Mouse (Mus musculus): ENCODE results near the gene Atp6v1a.

The Atp6v1a gene

DNA sequence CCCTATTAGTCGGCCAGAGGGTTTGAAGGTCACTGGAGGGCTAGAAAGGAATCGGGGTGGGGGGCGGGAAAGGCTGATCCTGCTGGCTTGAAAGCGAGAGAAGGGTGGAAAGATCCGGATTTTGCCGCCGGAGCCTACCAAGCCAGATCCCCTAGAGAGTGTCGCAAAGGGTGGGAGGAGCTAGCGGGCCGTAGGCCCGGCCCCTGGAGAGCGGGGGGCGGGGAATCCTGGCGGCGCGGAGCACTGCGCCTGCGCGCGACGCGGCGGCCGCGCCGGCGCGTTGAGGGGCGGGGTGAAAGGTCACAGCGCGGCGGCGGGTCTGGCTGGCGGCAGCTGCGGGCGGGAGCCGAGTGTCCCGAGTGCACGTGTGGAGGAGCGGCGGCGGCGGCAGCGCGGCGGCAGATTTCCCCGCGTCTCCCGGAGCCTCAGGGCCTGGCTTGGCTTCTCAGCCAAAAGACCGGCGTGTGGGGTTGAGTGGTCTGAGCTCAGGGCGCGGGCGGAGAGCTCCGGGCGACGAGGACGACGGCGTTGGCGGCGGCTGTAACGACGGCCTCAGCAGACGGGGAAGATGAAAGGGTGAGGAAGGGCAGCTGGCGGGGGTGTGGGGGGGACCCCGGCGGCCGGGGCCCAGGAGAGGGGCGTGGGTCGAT, at the start of gene Atp6v1a, which contains the start of gene Naa50:
Gene Atp6v1a (minus strand): TSS at position 170 of the 650 bp plus-strand sequence.
Gene Naa50 (plus strand): TSS at position 295 of the 650 bp plus-strand sequence.
- peak; percentile 96 for DNase-seq

DNA sequence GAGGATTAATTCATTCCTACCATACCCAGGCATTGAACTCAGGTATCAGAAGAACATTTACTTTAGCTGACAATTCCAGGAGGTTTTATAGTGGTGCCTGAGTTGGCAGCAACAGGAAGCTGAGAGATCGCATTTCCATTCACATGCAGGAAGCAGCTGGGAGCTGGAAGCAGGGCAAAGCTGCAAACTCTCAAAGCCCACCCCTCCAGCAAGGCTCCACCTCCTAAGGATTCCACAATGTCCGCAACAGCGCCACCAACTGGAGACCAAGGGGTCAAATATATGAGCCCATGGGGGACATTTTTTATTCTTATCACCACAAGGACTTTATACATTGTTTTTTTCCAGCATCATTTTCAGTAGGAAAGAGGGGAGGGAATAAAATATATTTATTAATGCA, 49.3 kb upstream of the Atp6v1a start:
- no peak for DNase-seq

DNA sequence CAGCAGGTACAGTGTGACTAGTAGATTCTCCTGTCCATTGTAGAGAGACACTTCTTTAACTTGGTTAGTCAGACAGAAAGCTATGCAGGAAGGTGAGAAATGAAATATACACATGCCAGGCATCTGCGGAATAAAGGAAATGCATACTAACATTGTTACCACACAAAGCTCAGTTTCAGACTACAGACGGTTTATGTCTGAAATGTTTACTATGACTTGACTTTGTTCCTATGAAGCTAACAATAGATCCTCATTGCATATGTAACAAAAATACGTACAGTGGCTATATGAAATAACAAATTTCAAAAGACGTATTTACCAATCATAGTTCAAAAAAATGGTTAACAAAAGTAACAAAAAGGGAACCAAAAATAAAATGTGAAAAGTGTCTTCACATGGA, 47.7 kb upstream of the Atp6v1a start:
- DNase-seq = no peak

DNA sequence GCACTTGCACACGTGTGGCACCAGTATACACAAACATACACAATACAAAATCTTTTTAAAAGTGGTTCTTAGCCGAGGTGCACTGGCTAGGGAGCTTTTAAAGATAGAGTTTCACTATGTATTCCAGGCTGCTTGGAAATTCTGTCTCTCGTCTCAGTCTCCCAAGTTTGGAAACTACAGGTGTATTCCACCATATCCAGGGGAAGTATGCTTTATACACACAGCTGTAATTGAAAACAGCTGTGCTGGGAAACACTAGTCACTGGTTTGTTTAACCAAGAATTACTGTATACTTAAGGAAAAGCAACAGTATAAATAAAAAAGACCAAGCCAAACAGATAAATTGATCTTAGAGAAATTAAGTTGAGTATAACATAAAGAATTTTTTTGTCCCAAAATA, 45.3 kb upstream of the Atp6v1a start:
- DNase-seq = no peak

DNA sequence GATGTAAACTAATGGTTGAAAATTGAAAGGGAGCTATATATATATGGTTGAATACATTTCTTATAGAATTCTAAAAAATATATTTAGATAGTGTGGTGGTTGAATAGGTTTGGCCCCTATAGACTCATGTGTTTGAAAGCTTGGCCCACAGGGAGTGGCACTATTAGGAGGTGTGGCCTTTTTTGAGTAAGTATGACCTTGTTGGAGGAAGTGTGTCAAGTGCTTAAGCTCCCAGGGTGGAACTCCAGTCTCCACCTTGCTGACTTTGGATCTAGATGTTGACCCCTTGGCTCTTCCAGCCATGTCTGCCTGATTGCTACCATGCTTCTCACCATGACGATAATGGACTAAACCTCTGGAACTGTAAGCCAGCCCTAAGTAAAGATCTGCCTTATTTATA, 43.1 kb upstream of the Atp6v1a start:
- DNase-seq = no peak

DNA sequence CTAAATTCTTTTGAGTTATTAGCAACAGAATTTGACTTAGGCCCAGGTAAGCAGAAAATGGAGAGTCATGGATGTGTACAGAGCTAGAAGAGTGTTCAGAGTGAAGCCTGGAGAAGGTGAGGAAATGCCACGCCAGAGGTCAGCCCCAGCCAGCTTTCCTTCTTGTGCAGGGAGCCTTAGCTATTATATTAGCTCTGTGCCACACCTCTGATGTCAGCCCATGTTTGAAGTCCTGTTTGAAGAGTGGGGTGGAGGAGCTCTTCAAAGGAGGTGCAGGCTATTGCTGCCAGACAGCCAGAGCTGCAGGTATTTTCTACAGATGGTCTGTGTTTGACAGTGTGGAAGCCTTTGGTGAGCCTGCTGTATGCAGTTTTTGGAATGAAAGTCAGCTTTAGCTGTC, 39.0 kb upstream of the Atp6v1a start:
- DNase-seq = no peak

DNA sequence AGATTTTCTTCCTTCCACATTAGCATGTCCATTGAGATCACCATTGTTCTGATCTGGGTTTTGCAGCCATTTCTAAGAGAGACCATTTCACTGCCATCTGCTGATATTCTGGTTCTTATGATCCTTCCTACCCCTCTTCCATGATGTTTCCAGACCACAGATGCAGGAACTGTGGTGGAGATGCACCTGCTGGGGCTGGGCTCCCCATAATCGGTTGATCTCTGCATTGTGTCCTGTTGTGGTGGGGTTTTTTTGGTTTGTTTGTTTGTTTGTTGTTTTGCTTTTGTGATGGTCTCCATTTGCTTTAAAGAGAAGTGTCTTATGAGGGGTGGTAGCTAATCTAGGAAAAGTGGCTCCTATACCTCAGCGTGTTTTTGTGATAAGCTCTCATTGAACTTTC, 37.0 kb upstream of the Atp6v1a start:
- DNase-seq = no peak

DNA sequence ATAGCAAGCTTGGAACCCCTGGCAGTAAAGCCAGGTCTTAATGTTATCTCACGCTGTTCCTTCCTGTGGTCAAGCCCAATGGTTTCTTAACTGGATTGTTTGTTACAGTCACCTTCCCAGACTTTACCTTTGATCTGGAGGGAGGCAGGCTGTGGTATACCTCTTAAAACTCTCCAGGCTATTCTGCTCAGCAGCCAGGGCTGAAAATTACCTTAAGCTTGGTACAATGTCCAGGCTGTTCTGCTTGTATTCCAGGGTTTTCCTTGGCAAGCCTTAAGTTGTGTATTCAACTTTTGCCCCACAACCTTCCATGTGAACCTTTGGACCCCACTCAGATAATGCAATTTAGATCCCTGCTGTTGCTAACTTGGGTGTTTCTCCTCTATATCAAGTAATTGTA, 35.5 kb upstream of the Atp6v1a start:
- no peak for DNase-seq

DNA sequence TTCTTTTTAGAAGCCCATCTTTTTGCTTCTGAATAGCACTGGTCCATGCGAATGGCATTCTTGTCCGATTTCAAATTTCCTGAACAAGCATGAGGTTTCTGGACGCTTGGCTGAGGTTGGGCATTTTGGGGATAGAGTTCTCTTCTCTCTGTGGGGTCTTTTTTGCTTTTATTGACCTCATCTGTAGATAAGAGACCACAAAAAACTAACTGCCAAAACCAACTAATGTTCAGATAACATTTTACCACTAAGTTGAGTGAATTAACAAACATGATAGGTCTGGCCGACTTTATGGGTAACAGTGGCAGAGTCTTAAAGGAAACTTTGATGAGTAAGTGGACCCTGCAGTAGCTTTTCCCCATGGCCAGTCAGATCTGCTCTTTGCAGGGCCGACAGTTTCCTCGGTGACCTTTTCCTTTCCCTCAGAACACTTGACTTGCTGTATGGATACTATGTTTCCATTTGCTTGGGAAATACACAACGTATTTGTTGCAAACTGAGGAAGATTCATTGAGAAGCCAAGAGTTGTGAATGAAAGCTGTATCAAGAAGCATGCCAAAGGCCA, 34.5 kb upstream of the Atp6v1a start:
- no peak for DNase-seq

DNA sequence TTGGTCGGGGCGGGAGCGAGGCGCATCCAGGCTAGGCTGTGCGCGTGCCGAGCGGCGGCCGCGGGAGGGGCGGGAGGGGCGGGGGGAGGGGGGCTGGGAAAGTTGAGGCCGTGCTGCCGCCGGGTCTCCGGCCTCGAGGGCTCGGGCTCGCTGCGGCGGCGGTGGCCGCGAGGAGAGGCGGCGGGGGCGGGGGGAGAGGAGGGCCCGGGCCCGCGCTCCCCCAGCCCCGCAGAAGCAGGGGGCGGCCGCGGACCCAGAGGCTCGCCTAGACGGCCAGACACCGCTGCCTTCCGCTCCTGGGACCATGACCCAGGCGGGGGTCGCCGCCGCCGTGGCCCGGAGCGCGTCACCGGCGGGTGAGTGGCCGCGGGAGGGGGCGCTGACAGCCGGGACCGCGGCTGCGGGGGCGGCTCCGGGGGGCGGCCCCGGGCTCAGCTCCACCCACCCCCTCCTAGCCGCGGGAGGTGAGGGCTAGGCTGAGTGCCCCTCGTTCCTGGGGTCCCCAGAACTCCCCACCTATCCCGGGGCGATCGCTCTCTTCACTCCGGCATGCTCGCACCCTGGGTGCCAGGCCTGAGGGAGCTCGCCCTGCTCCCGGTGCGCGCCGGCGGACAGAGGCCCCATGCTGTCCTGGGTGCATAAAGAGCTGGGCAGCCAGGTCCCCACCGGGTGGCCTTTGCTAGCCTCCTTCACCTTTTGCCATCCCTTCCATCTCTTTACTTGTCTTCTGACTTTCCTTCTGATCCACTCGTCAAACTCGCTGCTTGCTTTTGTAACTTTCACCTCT, 33.8 kb upstream of the Atp6v1a start, which contains the start of gene Usf3:
Gene Usf3 (plus strand): TSS at position 92 of the 787 bp plus-strand sequence.
- DNase-seq = no peak

DNA sequence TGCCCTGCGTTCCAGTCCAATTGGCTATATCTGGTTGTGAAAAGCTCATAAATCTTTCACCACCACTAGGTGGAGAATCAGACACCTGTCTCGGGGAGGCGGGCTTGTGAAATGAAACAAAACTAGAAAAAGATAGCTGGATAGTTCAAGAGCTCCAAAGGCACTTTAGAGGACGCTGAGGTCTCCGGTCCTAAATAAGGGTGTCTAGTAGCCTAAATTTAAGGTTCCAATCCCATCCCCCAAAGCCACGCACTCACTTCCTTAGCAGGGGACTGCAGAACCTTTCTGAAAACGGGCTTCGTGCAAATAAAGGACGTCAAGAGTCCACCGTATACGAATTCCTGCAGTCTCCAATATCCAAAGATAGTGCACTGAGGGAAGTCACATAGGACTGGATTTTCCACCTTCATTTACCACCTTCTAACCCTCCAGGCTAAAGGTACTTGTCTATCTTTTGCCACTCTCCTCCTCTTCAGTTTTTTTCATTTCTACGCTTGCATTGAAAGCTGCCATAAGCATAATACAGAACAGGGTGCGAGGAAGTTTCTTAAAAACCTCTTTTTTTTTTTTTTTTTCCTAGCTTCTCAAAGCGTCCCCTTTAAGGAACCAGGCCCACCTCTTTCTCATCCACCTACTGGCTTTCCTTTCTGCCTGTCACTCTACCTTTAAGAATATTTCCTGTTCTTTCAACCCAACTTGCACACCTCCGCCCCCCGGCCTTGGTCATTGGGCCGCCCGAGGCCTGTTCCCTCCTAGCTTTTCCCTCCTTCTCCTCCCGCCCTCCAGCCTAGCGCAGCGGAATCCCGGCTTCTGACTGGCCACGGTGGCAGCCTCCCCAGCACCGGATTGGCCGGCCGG, 33.0 kb upstream of the Atp6v1a start:
- peak; percentile 99 for DNase-seq

DNA sequence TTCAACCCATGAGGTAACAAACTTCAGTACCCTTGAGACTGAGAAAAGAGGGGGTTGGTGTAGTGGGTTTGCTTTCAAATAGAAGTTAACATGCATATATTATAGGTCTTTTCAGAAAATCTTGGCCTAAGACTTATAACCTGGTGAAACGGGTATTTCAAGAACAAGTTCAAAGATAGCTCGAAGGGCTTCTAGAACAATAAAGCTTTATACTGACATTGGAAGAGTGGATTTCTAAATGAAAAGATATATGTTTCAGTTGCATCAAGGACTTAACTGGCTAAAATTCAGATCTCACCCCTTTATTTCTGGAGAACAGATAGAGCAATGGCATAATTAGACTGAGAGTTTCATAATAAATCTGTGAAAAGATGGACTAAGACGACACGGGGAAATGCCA, 29.5 kb upstream of the Atp6v1a start:
- no peak for DNase-seq

DNA sequence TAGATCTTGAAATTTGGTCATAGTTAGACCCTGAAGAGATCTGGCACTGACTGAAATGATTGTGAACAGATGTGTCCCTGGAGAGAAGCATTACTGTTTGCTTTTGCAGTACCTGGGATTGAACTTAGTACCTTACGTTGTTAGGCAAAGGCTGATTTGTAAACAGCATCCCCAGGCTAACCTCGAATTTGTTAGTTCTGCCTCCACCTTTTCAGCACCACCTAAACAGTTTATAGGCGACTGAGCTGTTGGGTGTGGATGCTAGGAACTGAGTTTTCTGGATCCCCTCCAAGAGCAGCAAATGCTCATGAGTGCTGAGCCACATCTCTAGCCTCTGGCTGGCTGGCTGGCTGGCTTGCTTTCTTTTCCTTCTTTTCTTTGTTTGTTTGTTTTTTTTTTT, 25.7 kb upstream of the Atp6v1a start:
- no peak for DNase-seq

DNA sequence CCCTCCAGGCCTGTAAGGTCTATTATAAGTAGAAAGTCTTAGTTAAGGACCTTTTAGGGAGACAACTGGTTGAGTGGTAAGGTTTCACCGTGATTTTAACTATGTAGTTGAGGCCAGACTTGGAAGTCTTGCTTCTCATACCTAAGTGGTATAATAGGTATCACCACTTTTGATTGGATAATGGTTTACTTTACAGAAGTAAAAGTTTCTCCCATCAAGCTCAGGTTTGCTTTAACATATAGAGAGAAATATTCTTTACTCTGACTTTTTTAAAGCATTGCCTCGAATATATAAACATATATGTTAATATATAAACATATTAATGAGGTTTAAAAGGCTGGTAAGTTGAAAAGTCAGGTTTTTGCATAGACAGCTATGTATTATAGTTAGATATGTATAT, 24.3 kb upstream of the Atp6v1a start:
- DNase-seq = no peak

DNA sequence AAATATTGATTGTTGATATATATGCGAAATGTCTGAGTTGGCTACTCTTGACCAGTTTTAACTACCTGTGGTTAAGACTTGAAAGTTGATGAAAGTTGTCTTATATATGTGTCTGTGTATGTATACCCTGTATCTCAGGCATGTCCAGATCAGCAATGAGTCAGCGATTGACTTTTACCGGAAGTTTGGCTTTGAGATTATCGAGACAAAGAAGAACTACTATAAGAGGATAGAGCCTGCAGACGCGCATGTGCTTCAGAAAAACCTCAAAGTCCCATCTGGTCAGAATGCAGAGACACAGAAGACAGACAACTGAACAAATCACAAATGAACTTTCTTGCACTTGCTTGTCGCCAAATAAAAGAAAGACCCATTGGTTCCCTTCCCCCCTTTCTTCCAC, 19.8 kb upstream of the Atp6v1a start:
- no peak for DNase-seq

DNA sequence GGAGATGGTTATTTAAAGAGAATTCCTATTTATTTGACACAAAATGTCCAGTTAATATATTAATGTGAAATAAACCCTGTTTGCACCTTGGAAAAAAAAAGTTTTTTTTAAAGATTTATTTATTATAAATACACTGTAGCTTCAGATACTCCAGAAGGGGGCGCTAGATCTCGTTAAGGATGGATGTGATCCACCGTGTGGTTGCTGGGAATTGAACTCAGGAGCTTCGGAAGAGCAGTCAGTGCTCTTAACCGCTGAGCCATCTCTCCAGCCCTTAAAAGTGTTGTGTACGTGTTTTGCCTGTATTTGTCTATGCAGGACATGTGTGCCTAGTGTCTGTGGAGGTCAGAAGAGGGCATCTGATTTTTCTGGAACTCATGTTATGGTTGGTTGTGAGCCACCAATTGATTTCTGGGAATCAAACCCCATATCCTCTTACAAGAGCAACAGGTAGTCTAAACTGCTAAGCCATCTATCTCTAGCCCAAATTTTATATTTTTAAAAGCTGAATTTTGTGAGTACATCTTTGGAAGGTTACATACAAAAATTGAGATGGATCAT, 15.1 kb upstream of the Atp6v1a start:
- DNase-seq = no peak

DNA sequence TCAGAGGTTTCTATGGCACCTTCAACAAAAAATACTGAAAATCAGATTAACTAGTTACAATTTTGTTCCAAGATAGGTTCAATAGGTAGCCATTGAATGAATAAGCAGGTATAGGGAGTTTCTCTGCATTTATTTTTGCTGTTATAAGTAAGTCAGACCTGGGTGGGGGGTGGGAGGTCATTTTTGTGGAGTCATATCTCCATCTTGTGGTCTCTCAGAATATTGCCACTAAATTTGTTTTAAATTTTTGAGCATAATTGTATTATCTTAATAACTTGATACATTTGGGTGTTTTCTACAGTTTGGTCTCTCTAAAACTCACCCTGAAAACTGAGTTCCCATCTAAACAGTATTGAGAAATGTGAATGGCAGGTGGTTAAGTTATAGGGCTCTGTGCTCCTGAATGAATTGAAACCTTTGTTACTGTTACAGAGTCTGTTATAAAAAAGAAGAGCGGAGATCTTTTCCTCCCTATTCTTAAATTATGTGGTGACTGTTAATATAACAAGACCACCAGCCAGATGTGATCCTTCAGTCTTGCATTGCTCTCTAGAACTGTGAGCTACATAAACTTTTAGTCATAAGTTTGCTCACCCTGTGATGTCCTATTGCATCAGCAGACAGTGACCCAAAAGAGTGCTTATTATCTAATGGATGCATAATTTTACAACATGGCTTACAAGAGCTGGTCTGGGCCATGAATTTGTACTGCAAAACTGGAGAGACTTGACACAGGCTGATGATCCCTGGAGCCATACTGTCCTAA, 9.7 kb upstream of the Atp6v1a start:
- no peak for DNase-seq

DNA sequence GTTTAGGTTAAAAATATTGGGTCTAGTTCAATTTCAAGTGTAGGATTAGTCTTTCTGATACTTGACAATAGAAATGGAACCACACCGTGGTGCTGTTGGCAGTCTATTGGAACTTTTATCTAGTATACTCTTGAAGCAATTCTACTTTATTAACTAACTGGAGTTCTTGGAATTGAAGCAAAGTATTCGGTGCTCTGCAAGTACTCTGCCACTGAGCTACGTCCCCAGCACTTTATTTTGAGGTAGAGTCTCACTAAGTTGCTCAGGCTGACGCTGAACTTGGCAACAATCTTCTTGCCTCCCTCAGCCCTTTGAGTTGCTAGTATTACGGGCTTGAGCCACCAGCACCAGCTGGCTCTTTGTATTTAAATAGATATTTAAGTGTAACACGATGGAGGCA, 2.0 kb upstream of the Atp6v1a start:
- DNase-seq = no peak

DNA sequence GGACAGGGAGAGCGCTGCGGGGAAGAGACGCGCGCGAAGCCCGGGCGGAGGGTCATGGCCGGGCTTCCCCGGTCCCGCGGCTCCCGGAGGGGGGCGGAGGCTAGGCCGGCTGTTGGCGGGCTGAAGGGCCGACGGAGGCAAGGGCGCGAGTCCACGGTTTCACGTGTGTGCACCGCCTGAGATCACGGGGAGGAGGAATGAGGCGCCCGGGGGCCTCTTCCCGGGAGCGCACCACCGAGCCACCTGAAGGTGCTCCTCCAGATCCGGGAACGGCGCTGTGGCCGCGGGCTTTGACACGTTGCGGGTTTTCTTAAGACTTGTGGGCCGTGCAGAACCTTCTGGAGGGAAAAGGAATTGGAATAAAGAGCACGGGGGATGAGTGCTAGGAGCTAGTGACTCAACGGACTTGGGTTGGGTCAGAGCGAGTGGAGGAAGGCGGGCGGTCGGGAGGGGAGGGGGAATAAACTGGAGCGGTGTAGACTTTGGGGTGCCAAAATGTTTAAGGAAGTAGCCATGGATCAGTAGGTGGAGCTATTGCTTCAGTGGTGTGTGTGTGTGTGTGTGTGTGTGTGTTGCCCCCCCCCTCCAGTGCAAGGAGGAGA, 782 bp upstream of the Atp6v1a start:
- peak; percentile 79 for DNase-seq

DNA sequence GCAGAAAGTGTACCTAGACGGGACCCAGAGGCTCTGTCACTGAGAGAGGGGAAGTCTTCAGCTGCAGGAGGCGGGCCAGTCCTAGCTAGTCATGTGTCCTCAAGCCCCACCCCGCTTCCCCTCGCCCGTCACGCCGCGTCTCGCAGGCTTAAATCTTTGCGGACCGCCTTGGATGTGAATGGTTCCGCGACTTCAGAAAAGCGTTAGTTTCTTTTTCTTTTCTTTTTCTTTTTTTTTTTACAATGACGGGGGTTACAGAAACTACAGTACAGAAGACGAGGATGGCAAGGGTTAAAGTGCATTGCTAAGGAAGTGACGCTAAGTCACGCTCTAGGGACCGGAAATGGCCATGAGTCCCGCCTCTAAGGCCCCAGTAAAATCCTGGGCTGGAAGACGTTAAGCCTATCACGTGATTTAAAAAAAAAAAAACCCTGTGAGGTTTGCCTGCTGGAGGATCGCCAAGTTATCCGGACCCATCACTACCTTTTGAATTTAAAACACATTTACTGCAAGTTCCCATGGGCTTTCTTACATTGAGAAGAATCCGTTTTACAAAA, 448 bp downstream of the Atp6v1a start:
- peak; percentile 97 for DNase-seq

DNA sequence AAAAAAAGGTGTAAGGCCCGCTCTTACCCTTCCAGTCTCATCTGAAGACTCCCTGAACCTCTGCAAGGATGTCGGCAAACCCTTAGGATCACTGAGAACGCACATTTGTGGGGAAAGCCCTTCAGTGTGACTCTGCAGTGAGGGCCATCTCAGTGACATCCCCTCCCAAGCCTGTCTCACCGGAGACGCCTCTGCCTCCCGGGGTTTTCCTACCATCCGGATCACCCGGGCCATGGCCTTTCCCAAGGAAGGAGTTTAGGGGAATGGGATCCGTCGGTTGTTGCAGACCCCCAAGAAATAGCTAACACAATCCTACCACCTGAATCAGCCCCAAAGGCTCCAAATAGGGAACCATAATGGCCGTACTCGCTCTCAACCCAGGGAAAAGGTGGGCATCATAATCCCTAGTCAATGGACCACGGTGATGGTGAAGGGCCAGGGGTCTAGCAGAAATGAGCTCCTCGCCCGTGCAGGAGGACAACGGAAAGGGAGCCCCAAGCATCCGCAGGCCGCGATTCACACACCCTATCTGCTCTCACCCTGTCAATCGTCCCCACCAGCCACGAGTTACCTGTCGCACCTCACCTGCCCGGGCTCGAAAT, 1.0 kb downstream of the Atp6v1a start:
- no peak for DNase-seq
